Mouse (Mus musculus): ENCODE results near the gene Lhx8. TPM values are rescaled to one million over a fixed set of nuclear protein-coding genes. Genes with fewer than 3 reads are reported as not detected.

Lhx8 gene
- total RNA-seq (2014; rRNA removed) = not detected in 2 replicates
- not detected in 2 replicates for polyA plus RNA-seq (2012; rRNA removed)

DNA sequence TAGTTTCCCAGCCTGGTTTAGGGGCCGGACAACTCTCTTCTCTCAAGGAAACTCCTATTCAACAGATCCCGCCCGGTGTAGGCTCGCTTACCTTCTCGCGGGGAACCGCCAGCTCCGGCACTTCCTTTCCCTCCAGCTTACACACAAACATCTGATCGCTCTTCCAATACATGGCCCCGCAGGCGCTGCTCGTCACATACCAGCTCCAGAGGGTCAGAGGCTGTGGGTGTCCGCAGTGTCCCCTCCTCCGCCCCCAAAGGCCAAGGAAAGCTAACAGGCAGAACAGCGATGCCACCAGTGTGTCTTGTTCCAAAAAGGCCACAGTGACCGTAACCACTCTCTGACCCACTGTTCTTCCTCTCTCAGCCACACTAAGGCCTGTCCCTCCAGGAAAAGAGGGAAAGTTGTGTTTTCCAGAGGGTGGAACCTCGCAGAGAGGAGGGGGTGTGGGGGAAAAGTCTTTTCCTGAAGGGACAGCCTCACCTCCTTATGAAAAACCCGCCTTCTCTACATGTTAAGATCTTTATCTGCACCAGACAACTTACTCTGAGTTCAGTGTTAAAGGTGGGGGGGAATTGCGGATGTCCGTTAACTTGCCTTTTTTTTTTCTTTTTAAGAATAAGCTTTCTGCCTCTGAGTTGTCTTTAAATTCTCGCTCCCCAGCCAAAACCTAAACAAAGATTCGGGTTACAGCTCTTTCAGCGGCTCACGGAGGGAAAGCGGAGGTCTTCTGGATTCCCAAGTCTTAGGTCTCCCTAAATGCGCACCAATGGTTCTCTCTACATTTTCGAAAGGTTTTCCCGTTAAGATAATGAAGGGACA, at the start of gene Lhx8:
TSS of gene Lhx8 (minus strand) at position 479 of the 822 bp plus-strand sequence.
- no peak for TF ChIP-seq CTCF (IDR thresholded peaks at IDR 0.05; ENCODE audit: low read depth, low read length)
- TF ChIP-seq POLR2A (IDR thresholded peaks at IDR 0.05; ENCODE audit: extremely low read depth, insufficient read depth, low read length) = no peak
- Histone ChIP-seq H3K27me3 (ENCODE audit: control insufficient read depth, insufficient read depth, low read length) (peaks cover 39% of the 10 kb centered on the region), H3K27ac (replicated peaks; ENCODE audit: insufficient read depth, low read depth, low read length) (no peak within 1 kb of the TSS), H3K79me2 (ENCODE audit: control insufficient read depth, insufficient read depth, low read length) (no peaks in the 10 kb centered on the region), H3K4me3 (ENCODE audit: insufficient read depth, low read depth, low read length) (no peak within 1 kb of the TSS), H3K36me3 (ENCODE audit: control insufficient read depth, insufficient read depth, low read length) (no peaks in the 10 kb centered on the region), H3K9ac (ENCODE audit: low read depth, low read length) (no peak within 1 kb of the TSS), H3K4me1 (ENCODE audit: control insufficient read depth, insufficient read depth, low read length) (peaks cover 2% of the 10 kb centered on the region; the same call in 1 of the 2 replicates)
- WGBS = 6% methylated on average over 28 of the region's 28 CpGs
- no peak for DNase-seq (ENCODE audit: extremely low read depth, low read depth, low spot score)

- no peak for DNase-seq (ENCODE audit: extremely low read depth, low read depth, low spot score)
- no peak overlapping the region for H3K9ac ChIP-seq (ENCODE audit: low read depth, low read length)
- 80% methylated on average over 5 of the region's 5 CpGs for WGBS
- H3K27me3 ChIP-seq (ENCODE audit: control insufficient read depth, insufficient read depth, low read length) = no peaks in the 10 kb centered on the region
- no peak overlapping the region for H3K27ac ChIP-seq (replicated peaks; ENCODE audit: insufficient read depth, low read depth, low read length)
- H3K4me3 ChIP-seq (ENCODE audit: insufficient read depth, low read depth, low read length) = no peak overlapping the region
- H3K4me1 ChIP-seq (ENCODE audit: control insufficient read depth, insufficient read depth, low read length) = no peaks in the 10 kb centered on the region
- H3K36me3 ChIP-seq (ENCODE audit: control insufficient read depth, insufficient read depth, low read length) = no peaks in the 10 kb centered on the region
- no peaks in the 10 kb centered on the region for H3K79me2 ChIP-seq (ENCODE audit: control insufficient read depth, insufficient read depth, low read length)
- TF ChIP-seq CTCF (IDR thresholded peaks at IDR 0.05; ENCODE audit: low read depth, low read length) (no peak), POLR2A (IDR thresholded peaks at IDR 0.05; ENCODE audit: extremely low read depth, insufficient read depth, low read length) (no peak)
Observed at GRCm38 (mm10) chr3:154373536-154373935, 43.1 kb upstream of the Lhx8 start.

DNA sequence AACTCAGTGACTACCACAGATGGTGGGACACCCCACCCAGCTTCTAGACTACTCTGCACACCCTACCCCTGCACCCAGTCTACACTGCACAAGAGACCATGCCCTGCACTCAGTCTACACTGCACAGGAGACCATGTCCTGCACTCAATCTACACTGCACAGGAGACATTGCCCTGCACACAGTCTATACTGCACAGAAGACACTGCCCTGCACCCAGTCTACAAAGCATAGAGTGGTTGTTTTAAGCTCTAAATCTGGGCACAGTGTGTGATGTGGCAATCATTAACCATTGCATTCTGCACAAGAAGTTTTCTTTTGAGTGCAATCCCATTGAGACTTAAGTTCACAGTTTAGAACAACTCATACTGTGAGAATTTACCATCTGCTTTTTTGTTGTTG, 42.2 kb upstream of the Lhx8 start:
- Histone ChIP-seq H3K27me3 (ENCODE audit: control insufficient read depth, insufficient read depth, low read length) (no peaks in the 10 kb centered on the region), H3K79me2 (ENCODE audit: control insufficient read depth, insufficient read depth, low read length) (no peaks in the 10 kb centered on the region), H3K36me3 (ENCODE audit: control insufficient read depth, insufficient read depth, low read length) (no peaks in the 10 kb centered on the region), H3K4me3 (ENCODE audit: insufficient read depth, low read depth, low read length) (no peak overlapping the region), H3K4me1 (ENCODE audit: control insufficient read depth, insufficient read depth, low read length) (no peaks in the 10 kb centered on the region), H3K9ac (ENCODE audit: low read depth, low read length) (no peak overlapping the region), H3K27ac (replicated peaks; ENCODE audit: insufficient read depth, low read depth, low read length) (no peak overlapping the region)
- no peak for DNase-seq (ENCODE audit: extremely low read depth, low read depth, low spot score)
- no peak for TF ChIP-seq POLR2A (IDR thresholded peaks at IDR 0.05; ENCODE audit: extremely low read depth, insufficient read depth, low read length)
- TF ChIP-seq CTCF (IDR thresholded peaks at IDR 0.05; ENCODE audit: low read depth, low read length) = no peak

- WGBS = 68% methylated on average over 3 of the region's 3 CpGs
- Histone ChIP-seq H3K36me3 (ENCODE audit: control insufficient read depth, insufficient read depth, low read length) (no peaks in the 10 kb centered on the region), H3K27ac (replicated peaks; ENCODE audit: insufficient read depth, low read depth, low read length) (no peak overlapping the region), H3K9ac (ENCODE audit: low read depth, low read length) (no peak overlapping the region), H3K79me2 (ENCODE audit: control insufficient read depth, insufficient read depth, low read length) (no peaks in the 10 kb centered on the region), H3K4me3 (ENCODE audit: insufficient read depth, low read depth, low read length) (no peak overlapping the region), H3K4me1 (ENCODE audit: control insufficient read depth, insufficient read depth, low read length) (no peaks in the 10 kb centered on the region), H3K27me3 (ENCODE audit: control insufficient read depth, insufficient read depth, low read length) (no peaks in the 10 kb centered on the region)
- TF ChIP-seq CTCF (IDR thresholded peaks at IDR 0.05; ENCODE audit: low read depth, low read length) (no peak), POLR2A (IDR thresholded peaks at IDR 0.05; ENCODE audit: extremely low read depth, insufficient read depth, low read length) (no peak)
- DNase-seq (ENCODE audit: extremely low read depth, low read depth, low spot score) = no peak
Observed at GRCm38 (mm10) chr3:154367327-154367726, 36.9 kb upstream of the Lhx8 start.

GRCm38 (mm10) chr3:154364604-154365209, 34.2 kb upstream of the Lhx8 start:
- Histone ChIP-seq H3K9ac (ENCODE audit: low read depth, low read length) (no peak overlapping the region), H3K36me3 (ENCODE audit: control insufficient read depth, insufficient read depth, low read length) (no peaks in the 10 kb centered on the region), H3K4me3 (ENCODE audit: insufficient read depth, low read depth, low read length) (no peak overlapping the region), H3K79me2 (ENCODE audit: control insufficient read depth, insufficient read depth, low read length) (no peaks in the 10 kb centered on the region), H3K27me3 (ENCODE audit: control insufficient read depth, insufficient read depth, low read length) (no peaks in the 10 kb centered on the region), H3K4me1 (ENCODE audit: control insufficient read depth, insufficient read depth, low read length) (no peaks in the 10 kb centered on the region), H3K27ac (replicated peaks; ENCODE audit: insufficient read depth, low read depth, low read length) (no peak overlapping the region)
- TF ChIP-seq POLR2A (IDR thresholded peaks at IDR 0.05; ENCODE audit: extremely low read depth, insufficient read depth, low read length) (no peak), CTCF (IDR thresholded peaks at IDR 0.05; ENCODE audit: low read depth, low read length) (peak; percentile 52)
- peak; percentile 5 for DNase-seq (ENCODE audit: extremely low read depth, low read depth, low spot score)
- 31% methylated on average over 10 of the region's 10 CpGs for WGBS

DNA sequence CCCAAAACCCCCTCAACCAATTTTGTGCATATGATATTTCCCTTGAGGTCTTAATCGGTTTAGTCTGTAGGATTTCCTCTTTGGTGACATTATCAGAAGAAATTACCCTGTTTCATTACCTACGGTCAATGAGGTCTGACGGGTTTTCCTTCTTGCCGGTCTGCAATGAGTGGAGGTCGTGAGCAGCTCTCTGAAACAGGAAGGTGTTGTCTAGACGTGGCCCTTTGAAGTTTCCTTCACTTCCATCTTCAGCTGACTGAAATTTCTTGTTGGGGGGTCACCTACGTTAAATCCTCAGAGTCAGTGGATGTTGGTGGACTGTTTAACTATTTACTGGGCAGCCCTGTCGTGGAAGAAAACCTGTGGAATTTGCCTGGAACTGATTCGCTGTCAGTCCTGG, 33.0 kb upstream of the Lhx8 start:
- no peak overlapping the region for H3K4me3 ChIP-seq (ENCODE audit: insufficient read depth, low read depth, low read length)
- no peak overlapping the region for H3K9ac ChIP-seq (ENCODE audit: low read depth, low read length)
- no peaks in the 10 kb centered on the region for H3K27me3 ChIP-seq (ENCODE audit: control insufficient read depth, insufficient read depth, low read length)
- H3K79me2 ChIP-seq (ENCODE audit: control insufficient read depth, insufficient read depth, low read length) = no peaks in the 10 kb centered on the region
- H3K27ac ChIP-seq (replicated peaks; ENCODE audit: insufficient read depth, low read depth, low read length) = no peak overlapping the region
- no peaks in the 10 kb centered on the region for H3K36me3 ChIP-seq (ENCODE audit: control insufficient read depth, insufficient read depth, low read length)
- no peaks in the 10 kb centered on the region for H3K4me1 ChIP-seq (ENCODE audit: control insufficient read depth, insufficient read depth, low read length)
- DNase-seq (ENCODE audit: extremely low read depth, low read depth, low spot score) = no peak
- WGBS = 65% methylated on average over 9 of the region's 9 CpGs
- TF ChIP-seq POLR2A (IDR thresholded peaks at IDR 0.05; ENCODE audit: extremely low read depth, insufficient read depth, low read length) (no peak), CTCF (IDR thresholded peaks at IDR 0.05; ENCODE audit: low read depth, low read length) (no peak)

Measured in liver, adult 2 months (tissue).